Mouse (Mus musculus) forebrain, embryonic 12.5 days (tissue): Measurements from ENCODE around the gene Mlycd. TPM values are rescaled to one million over a fixed set of nuclear protein-coding genes. Genes with fewer than 3 reads are reported as not detected.

Experiments used
- ATAC-seq: fragments of 200-750 bp; cut with Nextera tagmentation; 2 replicates; pipeline ENCODE4 v1.8.0; 2017; ENCODE audit warnings: moderate TSS enrichment; ENCODE audit not compliant: low FRiP score
- H3K27ac ChIP-seq: fragments of 300-500 bp; sonication (generic); 2 replicates; pipeline ENCODE4 v1.5.1; 2016; ENCODE audit warnings: mild to moderate bottlenecking
- H3K27me3 ChIP-seq: fragments of 300-500 bp; sonication (generic); 2 replicates; pipeline ENCODE4 v1.6.1; 2016; ENCODE audit warnings: mild to moderate bottlenecking
- H3K36me3 ChIP-seq: fragments of 300-500 bp; sonication (generic); replicated peaks from 2 replicates; pipeline ENCODE4 v1.6.1; 2016; ENCODE audit warnings: mild to moderate bottlenecking
- H3K4me1 ChIP-seq: fragments of 300-500 bp; sonication (generic); 2 replicates; pipeline ENCODE4 v1.6.1; 2016
- H3K4me2 ChIP-seq: fragments of 300-500 bp; sonication (generic); 2 replicates; pipeline ENCODE4 v1.6.1; 2016; ENCODE audit warnings: mild to moderate bottlenecking, moderate library complexity
- H3K4me3 ChIP-seq: fragments of 300-500 bp; sonication (generic); replicated peaks from 2 replicates; pipeline ENCODE4 v1.5.1; 2016; ENCODE audit warnings: mild to moderate bottlenecking
- H3K9ac ChIP-seq: fragments of 300-500 bp; sonication (generic); 2 replicates; pipeline ENCODE4 v1.6.1; 2016; ENCODE audit warnings: mild to moderate bottlenecking
- H3K9me3 ChIP-seq: fragments of 300-500 bp; sonication (generic); 2 replicates; pipeline ENCODE4 v1.6.1; 2016
- WGBS: fragments of 180-500 bp; shearing (Covaris S2); methylation state at CpG from one replicate; pipeline ENCODE4 v1.1.7; 2016; 5-methylcytosine and 5-hydroxymethylcytosine counted together
- polyA plus RNA-seq: library from polyadenylated mRNA; unstranded; fragments of >200 nt; fragmentation: Nextera tagmentation; extraction: Ambion mirVana; gene quantifications from 2 replicates; pipeline ENCODE4 v1.2.1, GENCODE M21; 2016

The Mlycd gene
- polyA plus RNA-seq, 1 experiment from 2014 or later: 13.9 TPM

- Histone ChIP-seq H3K27ac (no peak overlapping the region), H3K36me3 (peaks cover 56% of the 10 kb centered on the region), H3K9ac (no peak overlapping the region), H3K4me3 (no peak overlapping the region), H3K9me3 (no peaks in the 10 kb centered on the region), H3K4me2 (no peak overlapping the region), H3K4me1 (peaks cover 4% of the 10 kb centered on the region), H3K27me3 (no peaks in the 10 kb centered on the region)
- 90% methylated on average over 8 of the region's 8 CpGs for WGBS
- no peak for ATAC-seq
These were observed 13.6 kb downstream of the Mlycd start for GRCm38 (mm10) chr8:119408311-119408710.

- Histone ChIP-seq H3K9me3 (no peaks in the 10 kb centered on the region), H3K27me3 (peaks cover 9% of the 10 kb centered on the region; the same call in 1 of the 2 replicates), H3K4me1 (peaks cover 4% of the 10 kb centered on the region), H3K4me2 (no peak overlapping the region), H3K27ac (no peak overlapping the region), H3K36me3 (peaks cover 43% of the 10 kb centered on the region), H3K4me3 (no peak overlapping the region), H3K9ac (no peak overlapping the region)
- 62% methylated on average over 10 of the region's 10 CpGs for WGBS
- no peak for ATAC-seq
These were observed 17.5 kb downstream of the Mlycd start for GRCm38 (mm10) chr8:119412037-119412734.

GRCm38 (mm10) chr8:119412735-119413498, 18.2 kb downstream of the Mlycd start:
- 10% methylated on average over 18 of the region's 18 CpGs for WGBS
- no peak overlapping the region for H3K27ac ChIP-seq

GRCm38 (mm10) chr8:119413605-119414004, 18.9 kb downstream of the Mlycd start:
- no peaks in the 10 kb centered on the region for H3K9me3 ChIP-seq
- no peak overlapping the region for H3K4me3 ChIP-seq
- no peak overlapping the region for H3K4me2 ChIP-seq
- WGBS: 86% methylated on average over 10 of the region's 10 CpGs
- peaks cover 4% of the 10 kb centered on the region for H3K4me1 ChIP-seq
- no peak overlapping the region for H3K9ac ChIP-seq
- ATAC-seq: no peak
- peaks cover 9% of the 10 kb centered on the region; the same call in 1 of the 2 replicates for H3K27me3 ChIP-seq
- peaks cover 30% of the 10 kb centered on the region for H3K36me3 ChIP-seq
- H3K27ac ChIP-seq: no peak overlapping the region

More at GRCm38 (mm10) chr8:119412735-119413498, 18.2 kb downstream of the Mlycd start:
- Histone ChIP-seq H3K36me3 (peaks cover 37% of the 10 kb centered on the region), H3K9ac (peak overlapping the region; percentile 51), H3K4me2 (peak overlapping the region; percentile 48), H3K27me3 (peaks cover 9% of the 10 kb centered on the region; the same call in 1 of the 2 replicates), H3K4me3 (peak overlapping the region; percentile 19; the same call in 1 of the 2 replicates), H3K9me3 (no peaks in the 10 kb centered on the region), H3K4me1 (peaks cover 4% of the 10 kb centered on the region)
- ATAC-seq: peak; percentile 80

- no peak overlapping the region for H3K4me2 ChIP-seq
- H3K4me3 ChIP-seq: no peak overlapping the region
- no peaks in the 10 kb centered on the region for H3K36me3 ChIP-seq
- no peaks in the 10 kb centered on the region for H3K9me3 ChIP-seq
- H3K9ac ChIP-seq: no peak overlapping the region
- no peak overlapping the region for H3K27ac ChIP-seq
- H3K27me3 ChIP-seq: peaks cover 9% of the 10 kb centered on the region; the same call in 1 of the 2 replicates
- WGBS: 78% methylated on average over 7 of the region's 7 CpGs
- ATAC-seq: no peak
- H3K4me1 ChIP-seq: peaks cover 4% of the 10 kb centered on the region; the same call in 1 of the 2 replicates
These were observed 25.6 kb downstream of the Mlycd start for GRCm38 (mm10) chr8:119420318-119420717.

GRCm38 (mm10) chr8:119421603-119422122, 27.0 kb downstream of the Mlycd start:
- Histone ChIP-seq H3K9me3 (no peaks in the 10 kb centered on the region), H3K27ac (no peak overlapping the region), H3K4me1 (peaks cover 4% of the 10 kb centered on the region; the same call in 1 of the 2 replicates), H3K27me3 (no peaks in the 10 kb centered on the region), H3K4me2 (no peak overlapping the region), H3K9ac (no peak overlapping the region), H3K4me3 (no peak overlapping the region), H3K36me3 (no peaks in the 10 kb centered on the region)
- ATAC-seq: no peak
- 56% methylated on average over 9 of the region's 9 CpGs for WGBS

- WGBS: 62% methylated on average over 9 of the region's 9 CpGs
- H3K27ac ChIP-seq: no peak overlapping the region
- ATAC-seq: no peak
These were observed 27.5 kb downstream of the Mlycd start for GRCm38 (mm10) chr8:119422123-119422711.

GRCm38 (mm10) chr8:119423631-119424141, 29.0 kb downstream of the Mlycd start:
- no peaks in the 10 kb centered on the region for H3K9me3 ChIP-seq
- no peak overlapping the region for H3K4me2 ChIP-seq
- no peak for ATAC-seq
- peaks cover 4% of the 10 kb centered on the region; the same call in 1 of the 2 replicates for H3K4me1 ChIP-seq
- no peaks in the 10 kb centered on the region for H3K36me3 ChIP-seq
- H3K9ac ChIP-seq: no peak overlapping the region
- H3K27me3 ChIP-seq: no peaks in the 10 kb centered on the region
- no peak overlapping the region for H3K4me3 ChIP-seq
- 77% methylated on average over 9 of the region's 9 CpGs for WGBS
- H3K27ac ChIP-seq: no peak overlapping the region

More at GRCm38 (mm10) chr8:119422123-119422711, 27.5 kb downstream of the Mlycd start:
- Histone ChIP-seq H3K4me3 (no peak overlapping the region), H3K4me1 (peaks cover 4% of the 10 kb centered on the region; the same call in 1 of the 2 replicates), H3K27me3 (no peaks in the 10 kb centered on the region), H3K36me3 (no peaks in the 10 kb centered on the region), H3K9me3 (no peaks in the 10 kb centered on the region), H3K4me2 (no peak overlapping the region), H3K9ac (no peak overlapping the region)

- Histone ChIP-seq H3K27ac (no peak overlapping the region), H3K4me3 (no peak overlapping the region), H3K27me3 (no peaks in the 10 kb centered on the region), H3K4me1 (peaks cover 4% of the 10 kb centered on the region; the same call in 1 of the 2 replicates), H3K9ac (no peak overlapping the region), H3K9me3 (no peaks in the 10 kb centered on the region), H3K36me3 (no peaks in the 10 kb centered on the region), H3K4me2 (no peak overlapping the region)
- no peak for ATAC-seq
- 89% methylated on average over 10 of the region's 10 CpGs for WGBS
These were observed 29.6 kb downstream of the Mlycd start for GRCm38 (mm10) chr8:119424199-119424733.

- 80% methylated on average over 10 of the region's 10 CpGs for WGBS
- no peak for ATAC-seq
- Histone ChIP-seq H3K27ac (no peak overlapping the region), H3K27me3 (no peaks in the 10 kb centered on the region), H3K4me1 (peaks cover 4% of the 10 kb centered on the region; the same call in 1 of the 2 replicates), H3K4me3 (no peak overlapping the region), H3K9me3 (no peaks in the 10 kb centered on the region), H3K4me2 (no peak overlapping the region), H3K36me3 (no peaks in the 10 kb centered on the region), H3K9ac (no peak overlapping the region)
These were observed 30.1 kb downstream of the Mlycd start for GRCm38 (mm10) chr8:119424740-119425139.

GRCm38 (mm10) chr8:119425533-119425932, 30.9 kb downstream of the Mlycd start:
- no peak overlapping the region for H3K27ac ChIP-seq
- H3K4me3 ChIP-seq: no peak overlapping the region
- peaks cover 4% of the 10 kb centered on the region; the same call in 1 of the 2 replicates for H3K4me1 ChIP-seq
- no peak overlapping the region for H3K9ac ChIP-seq
- 92% methylated on average over 10 of the region's 10 CpGs for WGBS
- no peaks in the 10 kb centered on the region for H3K36me3 ChIP-seq
- no peak for ATAC-seq
- H3K9me3 ChIP-seq: no peaks in the 10 kb centered on the region
- no peak overlapping the region for H3K4me2 ChIP-seq
- H3K27me3 ChIP-seq: no peaks in the 10 kb centered on the region
